7 mouse cellular contexts compared by ENCODE assay signal in genomic region chr13:108215231-108215780, GRCm38 (mm10). TPM values are rescaled to one million over a fixed set of nuclear protein-coding genes. Genes with fewer than 3 reads are reported as not detected.
A peak's percentile ranks its signal among the peaks of the same experiment; 100 is the strongest.
DNase-seq lines count a peak whose midpoint lies in the region; ATAC-seq and TF ChIP-seq lines count a peak whose summit lies in the region.

No protein-coding gene starts in this region.

- TF ChIP-seq CTCF in embryonic fibroblast, embryonic 13.5 days (IDR thresholded peaks at IDR 0.05; ENCODE audit: borderline replicate concordance, insufficient read depth, low read length): no peak

- no peaks in the 10 kb centered on the region for H3K9me3 ChIP-seq in midbrain, embryonic 14.5 days (ENCODE audit: control insufficient read depth, low read length)

- peak overlapping the region; percentile 59; the same call in 1 of the 2 replicates for H3K9ac ChIP-seq in midbrain, embryonic 14.5 days (replicated peaks; ENCODE audit: low read length)

- H3K4me2 ChIP-seq in midbrain, embryonic 14.5 days (ENCODE audit: low read length): peak overlapping the region; percentile 100

- H3K4me1 ChIP-seq in embryonic fibroblast, embryonic 13.5 days (ENCODE audit: control insufficient read depth, insufficient read depth, low read length): no peaks in the 10 kb centered on the region
- H3K4me1 ChIP-seq in midbrain, embryonic 14.5 days (ENCODE audit: control insufficient read depth, insufficient read depth, low read length): peaks cover 6% of the 10 kb centered on the region; the same call in 1 of the 2 replicates

- peaks cover 21% of the 10 kb centered on the region for H3K27me3 ChIP-seq in midbrain, embryonic 14.5 days (ENCODE audit: control insufficient read depth, insufficient read depth, low read length)

- peak overlapping the region; percentile 69 for H3K4me3 ChIP-seq in embryonic fibroblast, embryonic 13.5 days (ENCODE audit: insufficient read depth, low read length)
- peak overlapping the region; percentile 77 for H3K4me3 ChIP-seq in midbrain, embryonic 14.5 days (replicated peaks; ENCODE audit: low read depth, low read length)

- DNase-seq in thymus, postnatal 25 days: peak; percentile 6
- DNase-seq in thymus, postnatal 10 days (ENCODE audit: low spot score in 2 of 2): no peak
- peak; percentile 37 for DNase-seq in kidney, adult 9 months
- peak; percentile 39 for DNase-seq in midbrain, embryonic 14.5 days
- DNase-seq in yolk sac, embryonic 10.5 days (ENCODE audit: low spot score): no peak
- no peak for DNase-seq in right cerebral cortex, adult 18-20 months

- H3K36me3 ChIP-seq in midbrain, embryonic 14.5 days (ENCODE audit: control insufficient read depth, insufficient read depth, low read length): no peaks in the 10 kb centered on the region

- no peak for ATAC-seq in midbrain, embryonic 14.5 days (ENCODE audit: low FRiP score, low TSS enrichment)

- TF ChIP-seq POLR2A in embryonic fibroblast, embryonic 13.5 days (IDR thresholded peaks at IDR 0.05; ENCODE audit: low read depth, low read length): no peak

- 2% methylated on average over 12 of the region's 12 CpGs for WGBS in midbrain, embryonic 14.5 days

- H3K27ac ChIP-seq in embryonic fibroblast, embryonic 13.5 days (ENCODE audit: insufficient read depth, low read length): no peak overlapping the region
- no peak overlapping the region for H3K27ac ChIP-seq in midbrain, embryonic 14.5 days (replicated peaks; ENCODE audit: low read depth, low read length)

RNA-seq across cellular contexts. Expression of gene Elovl7, which starts 1.1 kb away (rescaled TPM):
- 1.2 and 1.5 TPM in 2 replicates for polyA plus RNA-seq in embryonic fibroblast, embryonic 13.5 days (2011; ENCODE audit: insufficient read length, low read depth, missing spikeins)
- polyA plus RNA-seq in midbrain, embryonic 14.5 days (2014; fragmentation: Nextera tagmentation; extraction: Ambion mirVana): 1.1 and 1.5 TPM in 2 replicates

RNA-seq across cellular contexts. Expression of gene Ercc8, which starts 56.8 kb away (rescaled TPM):
- polyA plus RNA-seq in embryonic fibroblast, embryonic 13.5 days (2011; ENCODE audit: insufficient read length, low read depth, missing spikeins): 5.5 and 8.4 TPM in 2 replicates
- 32.2 and 32.9 TPM in 2 replicates for polyA plus RNA-seq in midbrain, embryonic 14.5 days (2014; fragmentation: Nextera tagmentation; extraction: Ambion mirVana)

RNA-seq across cellular contexts. Expression of gene Ndufaf2, which starts 56.9 kb away (rescaled TPM):
- polyA plus RNA-seq in embryonic fibroblast, embryonic 13.5 days (2011; ENCODE audit: insufficient read length, low read depth, missing spikeins): 49.5 and 52.6 TPM in 2 replicates
- 64.3 and 77.1 TPM in 2 replicates for polyA plus RNA-seq in midbrain, embryonic 14.5 days (2014; fragmentation: Nextera tagmentation; extraction: Ambion mirVana)

Comparison
In these comparisons a context has a peak if more than half of its experiments do, and no peak if none do; other contexts are left out.
1. DNase-seq: peak in thymus, postnatal 25 days (single experiment), kidney, adult 9 months (single experiment) and midbrain, embryonic 14.5 days (single experiment); none in thymus, postnatal 10 days (0 of 2), yolk sac, embryonic 10.5 days (single experiment) and right cerebral cortex, adult 18-20 months (single experiment).